Mouse (Mus musculus) spleen, adult 2 months (tissue): ENCODE data around the gene Dnajb4. TPM values are rescaled to one million over a fixed set of nuclear protein-coding genes. Genes with fewer than 3 reads are reported as not detected.
"Not testable (repeated sequence)": the region's sequence is repeated elsewhere in the genome, so short reads cannot be mapped to it uniquely, and the experiment has no call there.

Source experiments
- DNase-seq, 2 experiments: peaks; one replicate each; pipeline versions ENCODE4 v3.0.0 to v3.0.0-alpha.2; 2012 to 2021; ENCODE audit warnings: low spot score in 2 of 2, low read depth in 1 of 2
- H3K27ac ChIP-seq: fragments of 200-500 bp; 2 replicates; pipeline ENCODE4 v1.5.1; 2012; ENCODE audit warnings: low read length, inconsistent platforms; ENCODE audit not compliant: insufficient read depth
- H3K27me3 ChIP-seq: fragments of 200-500 bp; 2 replicates; pipeline ENCODE4 v1.6.1; 2012; ENCODE audit warnings: mild to moderate bottlenecking, moderate library complexity, low read length, inconsistent platforms; ENCODE audit not compliant: control insufficient read depth, insufficient read depth
- H3K36me3 ChIP-seq: fragments of 200-500 bp; 2 replicates; pipeline ENCODE4 v1.6.1; 2012; ENCODE audit warnings: mild to moderate bottlenecking, low read length, inconsistent platforms; ENCODE audit not compliant: control insufficient read depth, insufficient read depth
- H3K4me1 ChIP-seq: fragments of 200-500 bp; 2 replicates; pipeline ENCODE4 v1.6.1; 2011; ENCODE audit warnings: inconsistent platforms; ENCODE audit not compliant: control insufficient read depth, insufficient read depth, insufficient read length
- H3K4me3 ChIP-seq: fragments of 200-500 bp; 2 replicates; pipeline ENCODE4 v1.5.1; 2011; ENCODE audit warnings: mild to moderate bottlenecking, inconsistent platforms; ENCODE audit not compliant: insufficient read depth, insufficient read length; ENCODE audit errors: extremely low read depth
- CTCF ChIP-seq: fragments of 200-500 bp; IDR thresholded peaks from 2 replicates; pipeline ENCODE4 v1.5.1; 2011; ENCODE audit warnings: mild to moderate bottlenecking, inconsistent platforms; ENCODE audit not compliant: insufficient read depth, insufficient read length, insufficient replicate concordance; ENCODE audit errors: extremely low read depth
- POLR2A ChIP-seq: fragments of 200-500 bp; IDR thresholded peaks from 2 replicates; pipeline ENCODE4 v1.6.1; 2011; ENCODE audit warnings: low read depth, low read length, inconsistent platforms
- WGBS: fragments of 180-500 bp; shearing (Covaris S2); methylation state at CpG from one replicate; pipeline ENCODE4 v1.1.7; 2018; 5-methylcytosine and 5-hydroxymethylcytosine counted together
- polyA plus RNA-seq: library from polyadenylated mRNA; depleted of rRNA; stranded (reverse); fragments of >200 nt; gene quantifications from 2 replicates; pipeline ENCODE4 v1.2.3, GENCODE M21; 2012; rRNA removed

The Dnajb4 gene
- polyA plus RNA-seq, 1 experiment, result 2.4 TPM

GRCm38 (mm10) chr3:152133621-152134020 is 76.5 kb downstream of the Dnajb4 start:
- Histone ChIP-seq H3K27ac (no peak overlapping the region), H3K36me3 (no peaks in the 10 kb centered on the region), H3K4me3 (no peak overlapping the region), H3K27me3 (no peaks in the 10 kb centered on the region), H3K4me1 (no peaks in the 10 kb centered on the region)
- TF ChIP-seq CTCF (no peak), POLR2A (no peak)
- no peak for DNase-seq
- WGBS, result 56% methylated on average over 9 of the region's 9 CpGs

DNA sequence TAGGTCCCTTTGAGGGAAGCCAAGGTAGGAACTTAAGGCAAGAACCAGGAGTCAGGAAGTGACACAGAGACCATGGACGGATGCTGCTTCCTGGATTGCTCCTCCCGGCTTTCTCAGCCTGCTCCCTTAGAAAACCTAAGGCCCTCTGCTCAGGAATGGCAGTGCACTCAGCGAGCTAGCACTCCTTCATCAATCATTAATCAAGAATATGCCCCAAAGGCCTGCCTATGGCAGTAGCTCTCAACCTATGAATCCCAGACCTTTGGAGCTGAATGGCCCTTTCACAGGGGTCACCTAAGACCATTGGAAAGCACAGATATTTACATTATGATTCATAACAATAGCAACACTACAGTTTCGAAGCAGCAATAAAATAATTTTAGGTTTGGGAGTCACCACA is 79.1 kb downstream of the Dnajb4 start:
- no peak overlapping the region for H3K27ac ChIP-seq
- no peaks in the 10 kb centered on the region for H3K27me3 ChIP-seq
- no peak for TF ChIP-seq CTCF
- no peak for TF ChIP-seq POLR2A
- WGBS, result 84% methylated on average over 4 of the region's 4 CpGs
- no peak overlapping the region for H3K4me3 ChIP-seq
- no peaks in the 10 kb centered on the region for H3K4me1 ChIP-seq
- no peak for DNase-seq
- no peaks in the 10 kb centered on the region for H3K36me3 ChIP-seq

DNA sequence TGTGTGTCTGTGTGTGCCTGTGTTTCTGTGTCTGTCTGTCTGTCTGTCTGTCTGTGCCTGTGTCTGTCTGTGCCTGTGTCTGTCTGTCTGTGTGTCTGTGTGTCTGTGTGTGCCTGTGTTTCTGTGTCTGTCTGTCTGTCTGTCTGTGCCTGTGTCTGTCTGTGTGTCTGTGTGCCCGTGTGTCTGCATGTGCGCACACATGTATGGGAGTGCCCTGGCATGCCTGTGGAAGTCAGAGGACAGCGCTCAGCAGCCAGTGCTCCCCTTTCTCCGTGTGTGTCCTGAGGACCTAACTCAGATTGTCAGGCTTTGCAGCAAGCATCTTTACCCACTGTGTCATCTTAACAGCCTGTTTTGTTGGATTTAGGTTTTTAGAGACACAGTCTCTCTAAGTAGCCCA is 80.7 kb downstream of the Dnajb4 start:
- H3K27me3 ChIP-seq, H3K4me1 ChIP-seq, DNase-seq, H3K4me3 ChIP-seq, H3K27ac ChIP-seq, H3K36me3 ChIP-seq: not testable (repeated sequence)
- 94% methylated on average over 4 of the region's 4 CpGs for WGBS

DNA sequence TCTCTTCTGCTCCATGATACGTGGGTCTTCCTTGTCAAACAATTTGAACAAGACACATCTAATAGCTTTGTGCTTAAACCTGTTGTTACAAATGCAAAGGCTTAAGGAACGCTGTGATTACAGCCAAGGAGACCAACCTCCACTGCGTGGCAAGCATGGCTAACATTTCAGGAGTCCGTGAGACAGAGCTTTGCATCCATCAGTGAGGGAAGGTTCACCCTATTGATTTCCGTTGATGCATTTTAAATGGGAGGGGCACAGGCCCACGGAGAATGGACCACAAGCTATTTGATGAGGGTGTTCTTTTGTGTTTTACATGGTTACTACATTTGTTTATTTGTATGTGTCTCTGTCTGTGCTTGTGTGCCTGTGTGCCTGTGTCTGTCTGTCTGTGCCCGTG is 81.5 kb downstream of the Dnajb4 start:
- H3K27me3 ChIP-seq, result no peaks in the 10 kb centered on the region
- H3K4me1 ChIP-seq, result no peaks in the 10 kb centered on the region
- H3K4me3 ChIP-seq, result no peak overlapping the region
- H3K27ac ChIP-seq, result no peak overlapping the region
- TF ChIP-seq POLR2A, result no peak
- TF ChIP-seq CTCF, result no peak
- WGBS, result 88% methylated on average over 7 of the region's 7 CpGs
- H3K36me3 ChIP-seq, result no peaks in the 10 kb centered on the region
- no peak for DNase-seq

Other genes with a start within 250 kb of the Dnajb4 start
- 0.06 and 0.12 TPM in 2 replicates for gene Gipc2, start 44.1 kb downstream of the Dnajb4 start, polyA plus RNA-seq
- gene Fubp1, start 120 bp upstream of the Dnajb4 start, polyA plus RNA-seq, result 59.1 and 68.7 TPM in 2 replicates
- gene Nexn, start 56.0 kb upstream of the Dnajb4 start, polyA plus RNA-seq, result 0.18 TPM in 1 of 2 replicates, not detected in the other
- gene Miga1, start 130.1 kb upstream of the Dnajb4 start, polyA plus RNA-seq, result 4.6 and 8.8 TPM in 2 replicates
- gene Usp33, start 136.2 kb upstream of the Dnajb4 start, polyA plus RNA-seq, result 6.7 and 7.3 TPM in 2 replicates
- 12.8 and 14.4 TPM in 2 replicates for gene Zzz3, start 185.2 kb upstream of the Dnajb4 start, polyA plus RNA-seq